Mouse (Mus musculus): ENCODE measurements around the gene Wdr20. TPM values are rescaled to one million over a fixed set of nuclear protein-coding genes. Genes with fewer than 3 reads are reported as not detected.
"Not testable (repeated sequence)": the region's sequence is repeated elsewhere in the genome, so short reads cannot be mapped to it uniquely, and the experiment has no call there.

The Wdr20 gene
- polyA plus RNA-seq, 1 experiment from 2014 or later: 26.9 TPM

GRCm38 (mm10) chr12:110700730-110701129 lies 37.0 kb upstream of the Wdr20 start:
- no peak overlapping the region for H3K27ac ChIP-seq
- peaks cover 6% of the 10 kb centered on the region; the same call in 1 of the 2 replicates for H3K4me1 ChIP-seq
- H3K36me3 ChIP-seq (ENCODE audit: poor library complexity, severe bottlenecking): no peaks in the 10 kb centered on the region
- peaks cover 3% of the 10 kb centered on the region; the same call in 1 of the 2 replicates for H3K27me3 ChIP-seq
- 61% methylated on average over 2 of the region's 2 CpGs for WGBS
- H3K4me3 ChIP-seq: no peak overlapping the region
- ATAC-seq: no peak
- H3K9ac ChIP-seq: no peak overlapping the region
- H3K9me3 ChIP-seq (replicated peaks): no peaks in the 10 kb centered on the region
- H3K4me2 ChIP-seq: no peak overlapping the region

GRCm38 (mm10) chr12:110701363-110701762 lies 36.4 kb upstream of the Wdr20 start:
- H3K4me1 ChIP-seq: peaks cover 12% of the 10 kb centered on the region
- not testable (repeated sequence) for H3K36me3 ChIP-seq (ENCODE audit: poor library complexity, severe bottlenecking); ATAC-seq; H3K9me3 ChIP-seq (replicated peaks); H3K4me3 ChIP-seq; H3K4me2 ChIP-seq; H3K27me3 ChIP-seq; H3K27ac ChIP-seq; H3K9ac ChIP-seq
- 20% methylated on average over 3 of the region's 3 CpGs for WGBS

GRCm38 (mm10) chr12:110702556-110702955 lies 35.2 kb upstream of the Wdr20 start, which contains the start of gene Hsp90aa1:
Gene Hsp90aa1 (minus strand): TSS chr12:110702728.
- Histone ChIP-seq H3K4me1 (peaks cover 14% of the 10 kb centered on the region), H3K4me2 (no peak within 1 kb of the TSS), H3K36me3 (ENCODE audit: poor library complexity, severe bottlenecking) (no peaks in the 10 kb centered on the region), H3K27me3 (peaks cover 3% of the 10 kb centered on the region; the same call in 1 of the 2 replicates), H3K4me3 (no peak within 1 kb of the TSS), H3K9me3 (replicated peaks) (no peaks in the 10 kb centered on the region), H3K27ac (no peak within 1 kb of the TSS), H3K9ac (no peak within 1 kb of the TSS)
- no peak for ATAC-seq
- 63% methylated on average over 4 of the region's 4 CpGs for WGBS

- no peaks in the 10 kb centered on the region for H3K9me3 ChIP-seq (replicated peaks)
- peaks cover 3% of the 10 kb centered on the region; the same call in 1 of the 2 replicates for H3K27me3 ChIP-seq
- 36% methylated on average over 8 of the region's 8 CpGs for WGBS
- peaks cover 14% of the 10 kb centered on the region for H3K4me1 ChIP-seq
- H3K4me2 ChIP-seq: no peak overlapping the region
- H3K9ac ChIP-seq: no peak overlapping the region
- peak; percentile 67 for ATAC-seq
- no peaks in the 10 kb centered on the region for H3K36me3 ChIP-seq (ENCODE audit: poor library complexity, severe bottlenecking)
- H3K27ac ChIP-seq: no peak overlapping the region
- H3K4me3 ChIP-seq: no peak overlapping the region
Observed at GRCm38 (mm10) chr12:110703008-110703471, 34.7 kb upstream of the Wdr20 start.

- WGBS: 74% methylated on average over 7 of the region's 7 CpGs
- Histone ChIP-seq H3K4me2 (no peak overlapping the region), H3K4me1 (peaks cover 14% of the 10 kb centered on the region), H3K27ac (no peak overlapping the region), H3K27me3 (no peaks in the 10 kb centered on the region; the same call in 1 of the 2 replicates), H3K36me3 (ENCODE audit: poor library complexity, severe bottlenecking) (no peaks in the 10 kb centered on the region), H3K9me3 (replicated peaks) (no peaks in the 10 kb centered on the region), H3K9ac (no peak overlapping the region), H3K4me3 (no peak overlapping the region)
- ATAC-seq: no peak
Observed at GRCm38 (mm10) chr12:110703682-110704081, 34.1 kb upstream of the Wdr20 start.

- ATAC-seq, H3K4me3 ChIP-seq: not testable (repeated sequence)
Observed at GRCm38 (mm10) chr12:110705419-110705818, 32.3 kb upstream of the Wdr20 start.

GRCm38 (mm10) chr12:110706337-110707231 lies 31.2 kb upstream of the Wdr20 start:
- Histone ChIP-seq H3K27ac (peak overlapping the region; percentile 16), H3K4me3 (peak overlapping the region; percentile 35), H3K9ac (peak overlapping the region; percentile 50), H3K27me3 (no peaks in the 10 kb centered on the region), H3K9me3 (replicated peaks) (no peaks in the 10 kb centered on the region), H3K36me3 (ENCODE audit: poor library complexity, severe bottlenecking) (no peaks in the 10 kb centered on the region), H3K4me1 (peaks cover 14% of the 10 kb centered on the region), H3K4me2 (peak overlapping the region; percentile 64)
- ATAC-seq: peak; percentile 67; the same call in 1 of the 2 replicates
- WGBS: 1% methylated on average over 27 of the region's 27 CpGs

More at GRCm38 (mm10) chr12:110705419-110705818, 32.3 kb upstream of the Wdr20 start:
- not testable (repeated sequence) for H3K36me3 ChIP-seq (ENCODE audit: poor library complexity, severe bottlenecking); H3K9me3 ChIP-seq (replicated peaks); H3K27me3 ChIP-seq; H3K27ac ChIP-seq; H3K9ac ChIP-seq; H3K4me2 ChIP-seq
- H3K4me1 ChIP-seq: peaks cover 14% of the 10 kb centered on the region
- 86% methylated on average over 4 of the region's 4 CpGs for WGBS

- Histone ChIP-seq H3K4me2 (peak overlapping the region; percentile 64; the same call in 1 of the 2 replicates), H3K4me3 (no peak overlapping the region), H3K27me3 (no peaks in the 10 kb centered on the region), H3K9ac (no peak overlapping the region), H3K4me1 (peaks cover 14% of the 10 kb centered on the region), H3K9me3 (replicated peaks) (no peaks in the 10 kb centered on the region), H3K27ac (no peak overlapping the region), H3K36me3 (ENCODE audit: poor library complexity, severe bottlenecking) (no peaks in the 10 kb centered on the region)
- ATAC-seq: no peak
- WGBS: 88% methylated on average over 7 of the region's 7 CpGs
Observed at GRCm38 (mm10) chr12:110707451-110707850, 30.3 kb upstream of the Wdr20 start.

- Histone ChIP-seq H3K9me3 (replicated peaks) (0 out of 2 replicates have a peak, but pooled peaks cover 3% of the 10 kb centered on the region), H3K4me2 (no peak overlapping the region), H3K4me1 (peaks cover 9% of the 10 kb centered on the region), H3K27me3 (no peaks in the 10 kb centered on the region), H3K27ac (no peak overlapping the region), H3K9ac (no peak overlapping the region), H3K36me3 (ENCODE audit: poor library complexity, severe bottlenecking) (no peaks in the 10 kb centered on the region), H3K4me3 (no peak overlapping the region)
- WGBS: 85% methylated on average over 5 of the region's 5 CpGs
- ATAC-seq: no peak
Observed at GRCm38 (mm10) chr12:110711270-110711669, 26.5 kb upstream of the Wdr20 start.

- 94% methylated on average over 6 of the region's 6 CpGs for WGBS
- no peak overlapping the region for H3K4me3 ChIP-seq
- H3K27ac ChIP-seq: no peak overlapping the region
- H3K4me1 ChIP-seq: no peaks in the 10 kb centered on the region
- no peak for ATAC-seq
- no peak overlapping the region for H3K4me2 ChIP-seq
- H3K9me3 ChIP-seq (replicated peaks): 0 out of 2 replicates have a peak, but pooled peaks cover 3% of the 10 kb centered on the region
- H3K36me3 ChIP-seq (ENCODE audit: poor library complexity, severe bottlenecking): no peaks in the 10 kb centered on the region
- H3K27me3 ChIP-seq: no peaks in the 10 kb centered on the region
- no peak overlapping the region for H3K9ac ChIP-seq
Observed at GRCm38 (mm10) chr12:110713784-110714183, 24.0 kb upstream of the Wdr20 start.

GRCm38 (mm10) chr12:110714215-110714614 lies 23.5 kb upstream of the Wdr20 start:
- no peaks in the 10 kb centered on the region for H3K4me1 ChIP-seq
- no peaks in the 10 kb centered on the region for H3K36me3 ChIP-seq (ENCODE audit: poor library complexity, severe bottlenecking)
- ATAC-seq: no peak
- 0 out of 2 replicates have a peak, but pooled peaks cover 3% of the 10 kb centered on the region for H3K9me3 ChIP-seq (replicated peaks)
- no peak overlapping the region for H3K9ac ChIP-seq
- no peak overlapping the region for H3K4me2 ChIP-seq
- no peak overlapping the region for H3K27ac ChIP-seq
- H3K27me3 ChIP-seq: no peaks in the 10 kb centered on the region
- WGBS: 94% methylated on average over 6 of the region's 6 CpGs
- no peak overlapping the region for H3K4me3 ChIP-seq

GRCm38 (mm10) chr12:110716004-110716403 lies 21.7 kb upstream of the Wdr20 start:
- WGBS: 40% methylated on average over 5 of the region's 5 CpGs
- 0 out of 2 replicates have a peak, but pooled peaks cover 3% of the 10 kb centered on the region for H3K9me3 ChIP-seq (replicated peaks)
- no peak overlapping the region for H3K4me3 ChIP-seq
- no peak for ATAC-seq
- H3K27me3 ChIP-seq: no peaks in the 10 kb centered on the region
- H3K4me1 ChIP-seq: no peaks in the 10 kb centered on the region
- H3K9ac ChIP-seq: no peak overlapping the region
- H3K27ac ChIP-seq: no peak overlapping the region
- no peak overlapping the region for H3K4me2 ChIP-seq
- H3K36me3 ChIP-seq (ENCODE audit: poor library complexity, severe bottlenecking): no peaks in the 10 kb centered on the region
